Mouse (Mus musculus) lung, adult 2 months (tissue): Measurements from ENCODE around the gene Nudcd3.

Experiments
- CTCF ChIP-seq: fragments of 200-500 bp; IDR thresholded peaks from 2 replicates; pipeline ENCODE4 v1.5.1; 2011; ENCODE audit warnings: mild to moderate bottlenecking, low read length, control low read depth; ENCODE audit not compliant: insufficient read depth
- POLR2A ChIP-seq: fragments of 200-500 bp; IDR thresholded peaks from 2 replicates; pipeline ENCODE4 v1.6.1; 2011; ENCODE audit warnings: low read depth, mild to moderate bottlenecking, control low read depth, low read length, borderline replicate concordance; ENCODE audit errors: extremely low read depth

- TF ChIP-seq CTCF = no peak
- TF ChIP-seq POLR2A = no peak
Measured at GRCm38 (mm10) chr11:6199410-6200086, 667 bp downstream of the Nudcd3 start, which contains the start of gene A730071L15Rik.
